Mouse (Mus musculus): ENCODE measurements around the gene Csde1. TPM values are rescaled to one million over a fixed set of nuclear protein-coding genes. Genes with fewer than 3 reads are reported as not detected.

The Csde1 gene
- polyA plus RNA-seq, 1 experiment from 2014 or later, result 244 TPM

DNA sequence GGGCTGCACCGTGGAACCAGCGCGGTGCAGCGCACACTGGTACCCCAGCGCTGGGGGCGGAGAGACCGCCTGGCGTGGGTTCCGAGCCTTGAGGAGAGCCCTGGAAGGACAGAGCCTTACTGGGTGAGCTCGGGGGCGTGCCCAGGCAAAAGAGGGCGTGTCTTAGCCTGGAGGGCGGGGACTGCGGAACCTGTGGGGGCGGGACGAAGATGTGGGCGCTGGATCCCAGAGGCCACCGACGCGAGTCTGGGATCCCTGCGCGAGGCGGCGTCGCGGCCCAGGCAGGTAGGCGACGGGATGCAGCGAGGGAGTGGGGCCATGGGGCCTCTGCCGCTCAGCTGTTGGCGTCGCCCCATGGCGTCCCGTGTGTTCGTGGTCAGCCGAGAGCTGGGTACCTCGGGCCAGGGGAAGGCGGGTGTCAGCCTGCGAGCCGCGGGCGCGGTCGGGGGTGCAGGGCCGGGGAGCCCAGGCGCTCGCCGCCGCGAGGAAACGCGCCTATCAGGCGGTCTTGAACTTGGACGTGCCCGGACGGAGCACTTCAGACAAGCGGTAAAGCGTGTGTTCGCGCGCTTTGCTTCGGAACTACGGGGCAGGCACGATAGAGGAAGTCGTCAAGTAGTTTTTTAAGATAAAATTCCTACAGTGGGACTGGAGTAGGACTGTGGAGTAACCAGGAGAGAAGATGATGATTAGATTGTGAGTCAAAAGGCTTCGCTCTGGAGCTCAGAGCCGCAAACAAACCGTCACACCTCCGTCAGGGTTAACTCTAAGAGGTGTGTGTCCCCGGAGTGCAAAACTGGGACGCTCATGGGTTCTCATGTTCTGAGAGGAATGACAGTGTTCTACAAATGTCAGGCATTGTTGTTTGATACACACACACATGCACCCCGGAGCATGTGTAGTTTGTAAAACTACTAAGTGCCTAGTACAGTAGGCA is 82.5 kb downstream of the Csde1 start, which contains the start of gene Dennd2c:
Gene Dennd2c, plus strand, starts transcription at position 151 of the 937 bp plus-strand sequence.
- Histone ChIP-seq H3K4me3 (ENCODE audit: low read length) (peak within 1 kb of the TSS; percentile 79), H3K36me3 (ENCODE audit: control insufficient read depth, insufficient read depth, low read length) (no peaks in the 10 kb centered on the region), H3K27ac (ENCODE audit: low read length) (no peak within 1 kb of the TSS), H3K4me1 (ENCODE audit: control insufficient read depth, insufficient read depth, low read length) (no peaks in the 10 kb centered on the region), H3K27me3 (replicated peaks; ENCODE audit: control insufficient read depth, insufficient read depth, low read length) (no peaks in the 10 kb centered on the region), H3K9me3 (ENCODE audit: control insufficient read depth, low read length) (no peaks in the 10 kb centered on the region), H3K4me2 (ENCODE audit: low read depth, low read length) (peak within 1 kb of the TSS; percentile 94), H3K9ac (ENCODE audit: low read depth, low read length) (peak within 1 kb of the TSS; percentile 82)
- under 1% methylated on average over 71 of the region's 72 CpGs for WGBS
- peak; percentile 98 for ATAC-seq

Other genes starting within 250 kb of the Csde1 start
- 0.10 TPM in 1 of 2 replicates, not detected in the other for gene Tshb, start 237.7 kb upstream of the Csde1 start, polyA plus RNA-seq (2015; fragmentation: Nextera tagmentation; extraction: Ambion mirVana)
- not detected in 2 replicates for gene Sycp1, start 84.3 kb upstream of the Csde1 start, polyA plus RNA-seq (2015; fragmentation: Nextera tagmentation; extraction: Ambion mirVana)
- 0.15 TPM in 1 of 2 replicates, not detected in the other for gene Nr1h5, start 56.3 kb upstream of the Csde1 start, polyA plus RNA-seq (2015; fragmentation: Nextera tagmentation; extraction: Ambion mirVana)
- 43.4 and 44.9 TPM in 2 replicates for gene Sike1, start 24.7 kb upstream of the Csde1 start, polyA plus RNA-seq (2015; fragmentation: Nextera tagmentation; extraction: Ambion mirVana)
- 76.1 and 76.3 TPM in 2 replicates for gene Nras, start 37.9 kb downstream of the Csde1 start, polyA plus RNA-seq (2015; fragmentation: Nextera tagmentation; extraction: Ambion mirVana)
- gene Ampd1, start 53.6 kb downstream of the Csde1 start, polyA plus RNA-seq (2015; fragmentation: Nextera tagmentation; extraction: Ambion mirVana), result 0.11 TPM in 1 of 2 replicates, not detected in the other
- 2.1 and 2.2 TPM in 2 replicates for gene Dennd2c, start 82.2 kb downstream of the Csde1 start, polyA plus RNA-seq (2015; fragmentation: Nextera tagmentation; extraction: Ambion mirVana)
- 153 and 173 TPM in 2 replicates for gene Bcas2, start 151.2 kb downstream of the Csde1 start, polyA plus RNA-seq (2015; fragmentation: Nextera tagmentation; extraction: Ambion mirVana)